Mouse (Mus musculus): ENCODE results near the gene Man1c1.

Man1c1 gene

GRCm38 (mm10) chr4:134674970-134675369 is 29.1 kb downstream of the Man1c1 start:
- WGBS = 94% methylated on average over 3 of the region's 3 CpGs

DNA sequence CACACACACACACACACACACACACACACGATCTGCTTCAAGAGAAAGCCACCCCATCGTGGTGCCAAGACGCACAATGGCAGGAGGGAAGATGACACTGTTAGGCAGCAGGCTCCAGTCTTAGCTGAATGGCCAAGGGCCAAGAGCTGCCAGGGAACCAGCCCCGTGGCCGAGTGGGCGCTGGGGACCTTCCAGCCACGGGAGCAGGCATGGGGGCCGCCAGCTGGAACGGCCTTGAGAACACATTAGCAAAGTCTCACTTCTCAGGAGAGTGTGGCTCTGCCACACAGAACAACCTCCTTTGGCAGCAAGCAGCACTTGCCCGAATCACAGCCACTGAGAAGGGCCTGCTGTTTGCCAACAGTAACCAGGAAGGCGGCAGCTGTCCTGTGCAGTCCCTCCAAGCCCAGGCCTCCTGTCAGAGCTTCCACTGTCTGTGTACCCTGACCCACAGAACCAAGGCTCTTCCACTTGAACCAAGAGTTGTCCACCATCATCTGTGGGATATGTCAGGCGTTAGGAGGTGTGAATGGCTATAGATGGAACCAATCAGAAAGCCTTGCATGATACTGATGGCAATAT is 30.1 kb downstream of the Man1c1 start:
- 46% methylated on average over 12 of the region's 12 CpGs for WGBS

- 92% methylated on average over 8 of the region's 8 CpGs for WGBS
Measured at GRCm38 (mm10) chr4:134673151-134673550, 30.9 kb downstream of the Man1c1 start.

DNA sequence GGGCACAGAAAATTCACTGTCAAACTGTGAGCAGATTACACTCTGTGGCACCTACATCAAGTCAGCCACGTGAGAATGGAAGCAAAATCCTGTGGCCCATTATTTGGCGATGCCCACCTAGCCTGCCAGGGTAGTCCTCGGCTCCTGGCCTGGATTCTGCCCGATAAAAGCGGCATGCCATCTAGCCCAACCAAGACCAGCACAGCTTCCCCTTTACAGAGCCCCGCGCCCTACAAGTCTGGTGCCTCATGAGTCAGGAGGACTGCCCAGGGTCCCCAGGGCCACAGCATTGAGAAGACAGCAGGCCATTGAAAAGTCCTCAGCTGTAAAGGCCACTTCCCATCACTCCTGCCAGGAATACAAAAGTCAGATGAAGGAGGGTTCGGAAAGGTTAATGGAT is 31.8 kb downstream of the Man1c1 start:
- WGBS = 89% methylated on average over 8 of the region's 8 CpGs

DNA sequence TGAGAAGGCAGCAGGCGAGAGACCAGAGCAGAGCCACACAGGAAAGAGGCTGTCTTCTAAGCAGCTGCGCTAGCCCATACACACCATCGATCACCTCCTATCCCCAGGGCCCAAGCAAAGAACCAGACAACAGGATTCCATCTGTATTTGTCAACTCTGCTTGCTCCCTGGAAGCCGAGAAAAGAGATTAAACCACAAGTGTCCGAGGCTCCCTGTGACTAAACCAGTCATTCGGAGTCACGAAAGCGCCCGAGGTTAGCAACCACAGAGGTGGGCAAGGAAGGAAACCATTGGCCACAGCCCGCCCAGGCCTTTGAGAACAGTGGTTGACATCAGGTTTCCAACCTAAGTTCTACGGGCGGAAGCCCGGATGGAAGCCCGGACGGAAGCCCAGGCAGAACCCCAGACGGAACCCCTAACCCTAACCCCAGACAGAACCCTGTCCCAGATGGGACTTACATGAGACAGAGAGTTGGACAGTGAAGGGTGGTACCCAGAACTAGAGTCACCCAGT is 32.4 kb downstream of the Man1c1 start:
- WGBS = 87% methylated on average over 16 of the region's 16 CpGs

- WGBS = 66% methylated on average over 17 of the region's 17 CpGs
Measured at GRCm38 (mm10) chr4:134669742-134670354, 34.2 kb downstream of the Man1c1 start.

DNA sequence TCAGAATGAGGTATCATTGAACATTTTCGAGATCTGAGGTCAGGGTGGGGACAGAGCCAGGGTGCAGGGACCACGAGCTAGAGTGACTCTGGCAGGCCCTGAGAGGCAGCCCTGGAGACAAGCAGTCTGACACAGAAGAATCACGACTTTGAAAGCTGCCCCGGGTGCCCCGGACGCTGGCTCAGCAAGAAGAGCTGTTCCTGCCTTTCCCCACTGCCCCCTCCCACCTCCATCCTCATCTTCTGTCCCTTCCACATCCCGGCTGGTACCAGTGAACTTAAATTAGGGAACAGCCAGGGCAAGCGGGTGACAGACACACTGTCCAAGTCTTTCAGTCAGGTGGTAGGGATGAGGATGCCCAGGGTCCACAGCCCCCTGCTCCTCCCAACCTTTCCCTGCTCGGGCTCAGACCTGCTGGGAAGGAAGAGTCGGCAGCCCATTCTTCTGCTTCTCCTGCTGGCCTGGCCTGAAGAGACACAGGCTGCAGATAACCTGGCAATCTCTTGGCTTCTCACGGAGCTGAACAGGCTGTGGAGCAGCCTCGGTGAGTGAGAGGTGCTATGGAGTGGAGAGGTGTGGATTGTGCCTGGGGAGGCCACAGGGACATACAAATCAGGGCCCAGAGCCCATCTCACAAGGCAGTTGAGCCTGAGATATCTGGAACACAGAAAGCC is 35.6 kb downstream of the Man1c1 start:
- 70% methylated on average over 12 of the region's 12 CpGs for WGBS

- 92% methylated on average over 19 of the region's 19 CpGs for WGBS
Measured at GRCm38 (mm10) chr4:134666391-134666790, 37.7 kb downstream of the Man1c1 start.

DNA sequence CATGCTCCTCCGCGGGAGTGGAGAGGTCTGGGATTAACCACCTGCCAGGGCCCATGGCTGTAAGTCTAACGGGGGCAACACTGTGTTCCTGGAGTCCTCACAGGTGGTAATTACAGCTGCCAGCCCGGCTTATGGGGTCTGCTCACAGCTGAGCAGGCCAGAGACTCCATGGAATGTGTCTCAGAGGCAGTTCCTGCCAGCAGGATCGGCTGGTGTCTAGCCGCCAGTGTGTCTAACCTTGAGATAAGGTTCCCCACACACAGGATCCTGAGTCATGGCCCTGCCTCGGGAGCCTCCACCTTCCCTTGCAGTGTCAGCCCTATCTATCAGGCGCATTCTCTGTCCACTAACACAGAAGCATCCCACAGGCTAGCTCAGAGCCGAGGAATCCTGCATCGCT is 41.0 kb downstream of the Man1c1 start:
- WGBS = 76% methylated on average over 10 of the region's 10 CpGs

GRCm38 (mm10) chr4:134660630-134661183 is 43.4 kb downstream of the Man1c1 start:
- 57% methylated on average over 18 of the region's 18 CpGs for WGBS

GRCm38 (mm10) chr4:134659354-134660301 is 44.5 kb downstream of the Man1c1 start:
- WGBS = 56% methylated on average over 27 of the region's 27 CpGs

DNA sequence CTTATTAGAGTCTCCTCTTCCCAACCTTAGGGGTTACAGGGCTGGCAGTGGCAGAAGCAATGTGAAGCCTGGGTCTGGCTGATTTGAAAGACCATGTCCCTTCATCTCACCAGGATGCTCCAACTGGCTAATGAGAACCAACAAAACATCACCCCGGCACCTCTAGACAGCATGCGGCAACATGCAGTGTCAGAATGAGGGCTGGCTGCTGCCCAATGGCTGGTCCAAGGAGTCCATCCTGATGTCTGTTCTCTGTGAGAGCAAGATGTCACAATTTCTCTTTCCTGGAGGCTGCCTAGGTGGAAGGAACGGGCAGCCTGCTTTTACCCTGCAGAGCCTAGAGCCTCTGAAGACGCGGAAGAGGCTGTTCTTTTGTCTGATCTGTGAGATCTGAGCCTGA is 46.6 kb downstream of the Man1c1 start:
- 72% methylated on average over 5 of the region's 5 CpGs for WGBS

DNA sequence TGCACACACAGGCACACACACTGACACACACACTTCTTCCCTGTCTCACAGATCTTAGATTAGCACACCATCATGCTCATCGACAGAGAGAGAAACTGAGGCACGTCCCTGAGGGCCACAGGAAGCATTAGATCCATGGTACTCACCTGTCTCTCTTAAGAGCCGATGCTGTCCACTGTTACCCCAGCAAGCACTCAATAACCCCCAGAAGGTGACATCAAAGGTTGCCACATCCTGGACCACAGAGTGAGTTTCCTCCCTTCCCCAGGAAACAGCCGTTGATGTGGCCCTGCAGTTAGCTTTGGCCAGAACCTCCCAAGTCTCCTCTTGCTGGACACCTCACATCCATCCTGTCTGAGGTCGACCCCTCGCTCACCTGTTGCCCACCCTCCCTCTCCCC is 49.7 kb downstream of the Man1c1 start:
- WGBS = 82% methylated on average over 6 of the region's 6 CpGs

GRCm38 (mm10) chr4:134652720-134653119 is 51.4 kb downstream of the Man1c1 start:
- 68% methylated on average over 4 of the region's 4 CpGs for WGBS

- 68% methylated on average over 2 of the region's 2 CpGs for WGBS
Measured at GRCm38 (mm10) chr4:134652151-134652550, 51.9 kb downstream of the Man1c1 start.

- 71% methylated on average over 7 of the region's 7 CpGs for WGBS
Measured at GRCm38 (mm10) chr4:134651358-134651757, 52.7 kb downstream of the Man1c1 start.

- 68% methylated on average over 21 of the region's 21 CpGs for WGBS
Measured at GRCm38 (mm10) chr4:134645042-134645948, 58.8 kb downstream of the Man1c1 start.

GRCm38 (mm10) chr4:134644410-134644809 is 59.7 kb downstream of the Man1c1 start:
- WGBS = 85% methylated on average over 6 of the region's 6 CpGs

- 54% methylated on average over 30 of the region's 30 CpGs for WGBS
Measured at GRCm38 (mm10) chr4:134641711-134642516, 62.2 kb downstream of the Man1c1 start.

DNA sequence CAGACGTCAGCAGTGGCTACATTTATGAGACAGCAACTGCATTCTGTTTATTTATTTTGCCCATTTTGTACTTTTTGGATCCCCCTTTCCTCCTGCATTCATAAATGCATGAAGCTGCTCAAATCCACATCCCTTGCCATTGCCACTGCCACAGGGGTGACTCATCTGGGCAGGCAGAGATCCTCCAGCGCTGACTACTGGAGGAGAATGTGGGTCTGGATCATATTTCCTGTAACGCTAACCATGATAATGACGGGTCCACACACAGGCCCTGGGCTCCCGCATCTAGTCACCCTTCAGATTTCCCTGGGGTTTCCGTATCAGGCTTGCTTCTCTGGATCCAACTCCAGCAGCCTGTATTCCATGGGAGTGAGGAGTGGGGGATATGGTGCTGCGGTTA is 64.8 kb downstream of the Man1c1 start:
- 83% methylated on average over 7 of the region's 7 CpGs for WGBS

All from cerebral cortex, adult 2 months (tissue).